In genomic region chr9:106675480-106675879, GRCm38 (mm10) we compare ENCODE assay signal across 8 mouse cellular contexts. TPM values are rescaled to one million over a fixed set of nuclear protein-coding genes. Genes with fewer than 3 reads are reported as not detected.
DNase-seq lines count a peak whose midpoint lies in the region; ATAC-seq lines count a peak whose summit lies in the region.

No protein-coding gene starts in this region.

- H3K36me3 ChIP-seq in hindbrain, embryonic 14.5 days (replicated peaks; ENCODE audit: control insufficient read depth, insufficient read depth), result peaks cover 57% of the 10 kb centered on the region

- H3K4me2 ChIP-seq in hindbrain, embryonic 14.5 days (replicated peaks), result no peak overlapping the region

- peak; percentile 39 for ATAC-seq in frontal cortex, adult (ENCODE audit: low TSS enrichment)
- peak; percentile 69; the same call in 1 of the 2 replicates for ATAC-seq in hindbrain, embryonic 14.5 days (ENCODE audit: low FRiP score)

- no peaks in the 10 kb centered on the region for H3K4me1 ChIP-seq in hindbrain, embryonic 14.5 days (replicated peaks; ENCODE audit: control insufficient read depth, insufficient read depth, low read length)

- H3K27ac ChIP-seq in hindbrain, embryonic 14.5 days, result no peak overlapping the region

- 0% methylated on average over 1 of the region's 1 CpGs for WGBS in hindbrain, embryonic 14.5 days

- no peak overlapping the region for H3K9ac ChIP-seq in hindbrain, embryonic 14.5 days

- H3K9me3 ChIP-seq in hindbrain, embryonic 14.5 days (ENCODE audit: control insufficient read depth, low read length), result no peaks in the 10 kb centered on the region

- DNase-seq in MN1 (ENCODE audit: low spot score), result peak; percentile 82
- DNase-seq in cerebellum, adult 8-10 months, result peak; percentile 85
- DNase-seq in hindbrain, embryonic 14.5 days (ENCODE audit: low spot score), result peak; percentile 88
- DNase-seq in layer of hippocampus, postnatal 14 days (ENCODE audit: low spot score in 2 of 2), result peak; percentile 81 to 85
- DNase-seq in lung, postnatal 14 days, result peak; percentile 89
- DNase-seq in retina, embryonic 14.5 days (ENCODE audit: low spot score), result peak; percentile 95
- peak; percentile 82 for DNase-seq in thymus, postnatal 25 days

- no peak overlapping the region for H3K4me3 ChIP-seq in hindbrain, embryonic 14.5 days (replicated peaks; ENCODE audit: low read length)

- H3K27me3 ChIP-seq in hindbrain, embryonic 14.5 days (ENCODE audit: control insufficient read depth, insufficient read depth, low read length), result no peaks in the 10 kb centered on the region

RNA-seq across cellular contexts. Expression of gene Tex264, which starts 10.2 kb away (rescaled TPM):
- polyA plus RNA-seq in hindbrain, embryonic 14.5 days (2014; fragmentation: Nextera tagmentation; extraction: Ambion mirVana), result 65.7 and 77.9 TPM in 2 replicates
- 10 to 100 TPM; 92.2 to 99.8 TPM for total RNA-seq in layer of hippocampus, postnatal 14 days (2021)

RNA-seq across cellular contexts. Expression of gene Grm2, which starts 19.6 kb away (rescaled TPM):
- 8.3 and 9.0 TPM in 2 replicates for polyA plus RNA-seq in hindbrain, embryonic 14.5 days (2014; fragmentation: Nextera tagmentation; extraction: Ambion mirVana)
- 10 to 100 TPM; 35.7 to 38.5 TPM for total RNA-seq in layer of hippocampus, postnatal 14 days (2021)

RNA-seq across cellular contexts. Expression of gene Iqcf6, which starts 49.1 kb away (rescaled TPM):
- polyA plus RNA-seq in hindbrain, embryonic 14.5 days (2014; fragmentation: Nextera tagmentation; extraction: Ambion mirVana), result not detected in 2 replicates
- not detected for total RNA-seq in layer of hippocampus, postnatal 14 days (2021)
